Comparison of ENCODE assay signal across 9 mouse cellular contexts in genomic region chr1:136685191-136686060, GRCm38 (mm10).
A peak's percentile ranks its signal among the peaks of the same experiment; 100 is the strongest.
DNase-seq lines count a peak whose midpoint lies in the region; ATAC-seq and TF ChIP-seq lines count a peak whose summit lies in the region.
"Had no signal": no experiment of that assay in that cellular context is flagged by ENCODE, and none has a peak within 500 bp of the region (broad histone marks: within the 10 kb centered on the region; RNA-seq: fewer than 3 reads in every experiment).

No protein-coding gene starts in this region.

- peak; percentile 24 for DNase-seq in kidney, adult 18-20 months
- no peak for DNase-seq in kidney, postnatal 10 days
- DNase-seq in adipocyte (ENCODE audit: low spot score): peak; percentile 86
- peak; percentile 90 for DNase-seq in lung, postnatal 0 days (ENCODE audit: low spot score)
- peak; percentile 56 for DNase-seq in thymus, postnatal 14 days
- DNase-seq in frontal cortex, postnatal 14 days (ENCODE audit: low spot score in 2 of 2): no peak
- no peak for DNase-seq in left cerebral cortex, postnatal 10 days (ENCODE audit: extremely low spot score in 1 of 2, low spot score in 2 of 2)

- intact Hi-C loops in left cerebral cortex, postnatal 10 days (cut with DNase I): no loop called here

- 44% methylated on average over 13 of the region's 13 CpGs for WGBS in heart, embryonic 15.5 days
- 46% methylated on average over 13 of the region's 13 CpGs for WGBS in lung, postnatal 0 days

- TF ChIP-seq EP300 in lung, postnatal 0 days (IDR thresholded peaks at IDR 0.05): peak; percentile 82

- H3K4me3 ChIP-seq in heart, embryonic 15.5 days: 0 out of 2 replicates have a peak overlapping the region, but pooled peaks have one; percentile 7
- no peak overlapping the region for H3K4me3 ChIP-seq in lung, postnatal 0 days (ENCODE audit: low read depth, low read length)
- H3K4me3 ChIP-seq: neural tube, embryonic 12.5 days had no signal

- H3K27me3 ChIP-seq in heart, embryonic 15.5 days: no peaks in the 10 kb centered on the region
- no peaks in the 10 kb centered on the region for H3K27me3 ChIP-seq in lung, postnatal 0 days (replicated peaks; ENCODE audit: insufficient read depth, low read length)
- H3K27me3 ChIP-seq: neural tube, embryonic 12.5 days had no signal

- no peak for ATAC-seq in heart, embryonic 15.5 days (replicated peaks; ENCODE audit: insufficient number of reproducible peaks, insufficient read depth, low FRiP score, low read depth)
- ATAC-seq in lung, postnatal 0 days: peak; percentile 56

- peak overlapping the region; percentile 45 for H3K27ac ChIP-seq in heart, embryonic 15.5 days
- peak overlapping the region; percentile 57; the same call in 1 of the 2 replicates for H3K27ac ChIP-seq in lung, postnatal 0 days (ENCODE audit: low read length)
- H3K27ac ChIP-seq: neural tube, embryonic 12.5 days had no signal

- no peak overlapping the region for H3K9ac ChIP-seq in heart, embryonic 15.5 days
- H3K9ac ChIP-seq in lung, postnatal 0 days (replicated peaks; ENCODE audit: low read depth): 0 out of 2 replicates have a peak overlapping the region, but pooled peaks have one; percentile 5
- H3K9ac ChIP-seq: neural tube, embryonic 12.5 days had no signal

- no peaks in the 10 kb centered on the region for H3K9me3 ChIP-seq in heart, embryonic 15.5 days (replicated peaks)
- H3K9me3 ChIP-seq in lung, postnatal 0 days (ENCODE audit: low read length): no peaks in the 10 kb centered on the region
- H3K9me3 ChIP-seq: neural tube, embryonic 12.5 days had no signal

- H3K4me1 ChIP-seq in heart, embryonic 15.5 days (replicated peaks): peaks cover 23% of the 10 kb centered on the region
- peaks cover 9% of the 10 kb centered on the region for H3K4me1 ChIP-seq in lung, postnatal 0 days (ENCODE audit: insufficient read depth, low read depth, low read length)
- H3K4me1 ChIP-seq: neural tube, embryonic 12.5 days had no signal

- TF ChIP-seq CTCF in lung, postnatal 0 days (IDR thresholded peaks at IDR 0.05): no peak

- H3K36me3 ChIP-seq in heart, embryonic 15.5 days: no peaks in the 10 kb centered on the region
- no peaks in the 10 kb centered on the region for H3K36me3 ChIP-seq in lung, postnatal 0 days (ENCODE audit: insufficient read depth, low read length)
- H3K36me3 ChIP-seq: neural tube, embryonic 12.5 days had no signal

- peak overlapping the region; percentile 38 for H3K4me2 ChIP-seq in heart, embryonic 15.5 days
- peak overlapping the region; percentile 42 for H3K4me2 ChIP-seq in lung, postnatal 0 days (replicated peaks; ENCODE audit: low read depth, low read length)
- H3K4me2 ChIP-seq: neural tube, embryonic 12.5 days had no signal

Comparison
In these comparisons a context has a peak if more than half of its experiments do, and no peak if none do; other contexts are left out.
1. DNase-seq: peak in kidney, adult 18-20 months (single experiment), adipocyte (single experiment), lung, postnatal 0 days (single experiment) and thymus, postnatal 14 days (single experiment); none in kidney, postnatal 10 days (single experiment), frontal cortex, postnatal 14 days (0 of 2) and left cerebral cortex, postnatal 10 days (0 of 2).